ENCODE assay signal across 21 mouse cellular contexts in the genomic region with DNA sequence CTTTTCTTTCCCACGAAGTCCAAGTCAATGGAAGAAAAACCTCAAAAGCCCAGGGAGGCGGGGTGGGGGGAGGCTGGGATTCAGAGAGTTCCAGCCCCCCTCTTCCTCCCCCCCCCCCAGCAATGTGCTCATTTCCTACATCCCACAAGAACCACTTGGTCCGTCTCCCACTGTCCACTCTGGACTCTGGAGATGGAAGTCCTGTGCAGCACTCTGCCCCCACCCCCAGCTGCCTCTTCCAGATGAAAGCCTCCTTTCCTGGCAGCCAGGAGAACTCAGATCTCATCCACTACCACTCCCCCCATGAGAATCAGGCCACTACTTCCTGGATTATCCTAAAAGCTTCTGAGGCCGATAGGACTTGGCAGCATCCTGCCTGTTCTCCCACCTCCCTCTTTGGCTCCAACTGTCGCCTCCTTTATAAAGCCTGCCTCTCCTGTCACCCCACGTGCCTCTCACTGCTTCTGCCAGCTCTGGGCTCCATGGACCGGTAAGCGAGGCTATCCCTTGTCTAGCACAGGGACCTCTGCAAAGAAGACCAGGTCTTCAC. TPM values are rescaled to one million over a fixed set of nuclear protein-coding genes. Genes with fewer than 3 reads are reported as not detected.
DNase-seq lines count a peak whose midpoint lies in the region; TF ChIP-seq lines count a peak whose summit lies in the region.
"Had no signal": no experiment of that assay in that cellular context is flagged by ENCODE, and none has a peak within 500 bp of the region (broad histone marks: within the 10 kb centered on the region; RNA-seq: fewer than 3 reads in every experiment).

A gene (plus strand): TSS at position 274 of the 550 bp plus-strand sequence.

- peak within 1 kb of the TSS; percentile 2 for H3K4me3 ChIP-seq in lung, adult 2 months (replicated peaks; ENCODE audit: extremely low read depth, low read depth, low read length)
- H3K4me3 ChIP-seq in CH12.LX (replicated peaks in 1 of 3; ENCODE audit: low read depth in 2 of 3, low read length in 2 of 3, poor library complexity in 1 of 3), result no peak within 1 kb of the TSS
- H3K4me3 ChIP-seq: left cerebral cortex, adult 2 months; liver, embryonic 12.5 days; neural tube, embryonic 15.5 days had no signal

- H3K27me3 ChIP-seq in CH12.LX (replicated peaks), result peaks cover 19% of the 10 kb centered on the region

- TF ChIP-seq POLR2A in lung, adult 2 months (IDR thresholded peaks at IDR 0.05; ENCODE audit: borderline replicate concordance, extremely low read depth, low read depth, low read length), result no peak
- no peak for TF ChIP-seq POLR2A in CH12.LX (IDR thresholded peaks at IDR 0.05; ENCODE audit: low read depth, low read length)

- DNase-seq in cerebellum, postnatal 10 days, result peak; percentile 48 to 59
- no peak for DNase-seq in cerebellum, adult 8-10 months
- DNase-seq in lung, adult 2 months, result no peak
- DNase-seq in lung, postnatal 25 days (ENCODE audit: low spot score), result no peak
- DNase-seq in CH12.LX (ENCODE audit: extremely low read depth), result no peak
- peak; percentile 36 for DNase-seq in lung, postnatal 36 days
- no peak for DNase-seq in layer of hippocampus, postnatal 10 days (ENCODE audit: low spot score in 2 of 2)
- no peak for DNase-seq in urinary bladder, postnatal 25 days (ENCODE audit: low spot score)
- DNase-seq: adrenal gland, postnatal 14 days; cerebellum, adult 11 months; cerebellum, postnatal 25 days; embryo, embryonic 11 days; gastrocnemius, postnatal 36 days; kidney, adult 11 months; right cerebral cortex, postnatal 4 days had no signal

- no peaks in the 10 kb centered on the region for H3K4me1 ChIP-seq in lung, adult 2 months (ENCODE audit: control insufficient read depth, insufficient read depth, low read length)
- peaks cover 32 to 68% of the 10 kb centered on the region in 2 experiments for H3K4me1 ChIP-seq in CH12.LX (ENCODE audit: control insufficient read depth in 1 of 2, insufficient read depth in 2 of 2)

- no peak for TF ChIP-seq EP300 in CH12.LX (IDR thresholded peaks at IDR 0.05; ENCODE audit: low read length)

- no peak for TF ChIP-seq CTCF in lung, adult 2 months (IDR thresholded peaks at IDR 0.05; ENCODE audit: insufficient read depth, low read length)
- no peak for TF ChIP-seq CTCF in CH12.LX (conservative IDR thresholded peaks at IDR 0.05 in 1 of 2, IDR thresholded peaks at IDR 0.05 in 1 of 2; ENCODE audit: low read depth in 2 of 2, low read length in 2 of 2)

- no peak for TF ChIP-seq RAD21 in CH12.LX (IDR thresholded peaks at IDR 0.05; ENCODE audit: low read depth, low read length)

- dilution Hi-C loops in CH12.LX (cut with MboI; ENCODE audit: extremely low pct_ligation_motif_present, extremely low pct_unique_long_range_greater_than_20kb, low sequenced_read_pairs), result no loop called here

- WGBS in lung, adult 2 months, result 23% methylated on average over 8 of the region's 8 CpGs

- in situ Hi-C loops in CH12.LX (cut with MboI; ENCODE audit: low pct_ligation_motif_present, low pct_unique_long_range_greater_than_20kb, low sequenced_read_pairs), result no loop called here

- no peaks in the 10 kb centered on the region for H3K36me3 ChIP-seq in CH12.LX (replicated peaks in 1 of 2; ENCODE audit: control insufficient read depth in 1 of 2, insufficient read depth in 1 of 2, low read length in 1 of 2)
- H3K36me3 ChIP-seq: G1E; liver, embryonic 12.5 days; neural tube, embryonic 15.5 days had no signal

- no peak within 1 kb of the TSS for H3K27ac ChIP-seq in CH12.LX (ENCODE audit: insufficient read depth, low read depth)
- H3K27ac ChIP-seq: left cerebral cortex, adult 2 months; liver, embryonic 12.5 days; macrophage; neural tube, embryonic 15.5 days had no signal

- H3K79me2 ChIP-seq in CH12.LX (replicated peaks; ENCODE audit: control insufficient read depth, extremely low read depth, insufficient read depth, poor library complexity, severe bottlenecking), result no peaks in the 10 kb centered on the region

- H3K9ac ChIP-seq in CH12.LX (ENCODE audit: insufficient read depth, low read depth), result no peak within 1 kb of the TSS
- H3K9ac ChIP-seq: liver, embryonic 12.5 days; neural tube, embryonic 15.5 days had no signal

- no peak within 1 kb of the TSS for H3K4me2 ChIP-seq in CH12.LX (ENCODE audit: insufficient read depth, low read depth, poor library complexity, severe bottlenecking)
- H3K4me2 ChIP-seq: liver, embryonic 12.5 days; midbrain, embryonic 11.5 days; neural tube, embryonic 15.5 days had no signal

- no peaks in the 10 kb centered on the region for H3K9me3 ChIP-seq in CH12.LX (replicated peaks; ENCODE audit: low read length)
- H3K9me3 ChIP-seq: G1E; liver, embryonic 12.5 days; neural tube, embryonic 15.5 days had no signal

TF ChIP-seq in CH12.LX, 34 proteins besides CTCF, POLR2A, EP300 and RAD21:
- TF ChIP-seq CHD2 (IDR thresholded peaks at IDR 0.05; ENCODE audit: low read length) (no peak), HCFC1 (IDR thresholded peaks at IDR 0.05; ENCODE audit: low read depth, low read length) (no peak), TCF12 (IDR thresholded peaks at IDR 0.05; ENCODE audit: low read depth, low read length) (no peak), BHLHE40 (IDR thresholded peaks at IDR 0.05; ENCODE audit: low read depth, low read length) (no peak), CHD1 (IDR thresholded peaks at IDR 0.05; ENCODE audit: low read depth, low read length) (no peak), PAX5 (IDR thresholded peaks at IDR 0.05; ENCODE audit: low read length) (no peak), ZC3H11A (IDR thresholded peaks at IDR 0.05; ENCODE audit: low read depth, low read length) (no peak), E2F4 (IDR thresholded peaks at IDR 0.05; ENCODE audit: insufficient replicate concordance, low read depth, low read length) (no peak), JUN (IDR thresholded peaks at IDR 0.05; ENCODE audit: insufficient read depth, low read depth, low read length) (no peak)

RNA-seq across cellular contexts. Expression of the gene that starts here (rescaled TPM):
- polyA plus RNA-seq in lung, adult 2 months (2012; rRNA removed), result 5.0 and 8.5 TPM in 2 replicates
- total RNA-seq in CH12.LX (2012; rRNA removed) (44.3 and 65.5 TPM in 2 replicates), CH12.LX (2014; rRNA removed) (15.8 and 18.4 TPM in 2 replicates)
- 10.0 and 10.1 TPM in 2 replicates for polyA plus RNA-seq in CH12.LX (2012; ENCODE audit: insufficient read length, low read depth)
- total RNA-seq in layer of hippocampus, postnatal 10 days (2021), result 1 to 10 TPM; 1.4 TPM
- total RNA-seq: gastrocnemius, postnatal 36 days had no signal
- polyA plus RNA-seq: G1E; macrophage; midbrain, embryonic 11.5 days had no signal

Comparison
In these comparisons a context has a peak if more than half of its experiments do, and no peak if none do; other contexts are left out.
1. RNA of the gene that starts here (total RNA-seq): 15.8 to 65.5 TPM in CH12.LX; 1.4 TPM in layer of hippocampus, postnatal 10 days; every median in the first group is over 4 times any median in the second.
2. DNase-seq: peak in cerebellum, postnatal 10 days (2 of 2) and lung, postnatal 36 days (single experiment); none in cerebellum, adult 8-10 months (single experiment), lung, adult 2 months (single experiment), lung, postnatal 25 days (single experiment), CH12.LX (single experiment), layer of hippocampus, postnatal 10 days (0 of 2) and urinary bladder, postnatal 25 days (single experiment).